Mouse (Mus musculus) stomach, embryonic 15.5 days (tissue): ENCODE results near the gene Gm20388. TPM values are rescaled to one million over a fixed set of nuclear protein-coding genes. Genes with fewer than 3 reads are reported as not detected.
A peak's percentile ranks its signal among the peaks of the same experiment; 100 is the strongest.

ENCODE experiments used
- ATAC-seq: fragments of 200-750 bp; cut with Nextera tagmentation; 2 replicates; pipeline ENCODE4 v1.8.0; 2017; ENCODE audit warnings: low read depth, moderate number of reproducible peaks, moderate TSS enrichment; ENCODE audit not compliant: insufficient read depth, low FRiP score
- H3K27ac ChIP-seq: fragments of 300-500 bp; sonication (generic); 2 replicates; pipeline ENCODE4 v1.5.1; 2015; ENCODE audit warnings: mild to moderate bottlenecking, inconsistent platforms
- H3K27me3 ChIP-seq: fragments of 300-500 bp; sonication (generic); replicated peaks from 2 replicates; pipeline ENCODE4 v1.6.1; 2015; ENCODE audit warnings: inconsistent platforms
- H3K36me3 ChIP-seq: fragments of 300-500 bp; sonication (generic); 2 replicates; pipeline ENCODE4 v1.6.1; 2015; ENCODE audit warnings: inconsistent platforms
- H3K4me1 ChIP-seq: fragments of 300-500 bp; sonication (generic); 2 replicates; pipeline ENCODE4 v1.6.1; 2015; ENCODE audit warnings: inconsistent platforms
- H3K4me2 ChIP-seq: fragments of 300-500 bp; sonication (generic); 2 replicates; pipeline ENCODE4 v1.6.1; 2015; ENCODE audit warnings: mild to moderate bottlenecking, inconsistent platforms
- H3K4me3 ChIP-seq: fragments of 300-500 bp; sonication (generic); replicated peaks from 2 replicates; pipeline ENCODE4 v1.5.1; 2015; ENCODE audit warnings: inconsistent platforms
- H3K9ac ChIP-seq: fragments of 300-500 bp; sonication (generic); 2 replicates; pipeline ENCODE4 v1.6.1; 2015; ENCODE audit warnings: inconsistent platforms
- H3K9me3 ChIP-seq: fragments of 300-500 bp; sonication (generic); 2 replicates; pipeline ENCODE4 v1.6.1; 2016; ENCODE audit warnings: inconsistent platforms
- WGBS: fragments of 180-500 bp; shearing (Covaris S2); methylation state at CpG from one replicate; pipeline ENCODE4 v1.1.7; 2015; 5-methylcytosine and 5-hydroxymethylcytosine counted together
- polyA plus RNA-seq: library from polyadenylated mRNA; unstranded; fragments of >200 nt; fragmentation: Nextera tagmentation; extraction: Ambion mirVana; gene quantifications from 2 replicates; pipeline ENCODE4 v1.2.1, GENCODE M21; 2015

Gm20388 gene
- polyA plus RNA-seq, 1 experiment from 2014 or later = not detected

GRCm38 (mm10) chr8:122343758-122344157 is 2433.1 kb downstream of the Gm20388 start:
- Histone ChIP-seq H3K4me2 (peak overlapping the region; percentile 55), H3K9me3 (no peaks in the 10 kb centered on the region), H3K4me3 (peak overlapping the region; percentile 26), H3K27ac (no peak overlapping the region), H3K27me3 (no peaks in the 10 kb centered on the region), H3K36me3 (no peaks in the 10 kb centered on the region), H3K9ac (no peak overlapping the region), H3K4me1 (peaks cover 29% of the 10 kb centered on the region)
- WGBS = under 1% methylated on average over 14 of the region's 14 CpGs
- peak; percentile 37 for ATAC-seq

- WGBS = 8% methylated on average over 3 of the region's 5 CpGs
- Histone ChIP-seq H3K4me3 (no peak overlapping the region), H3K4me2 (peak overlapping the region; percentile 28; the same call in 1 of the 2 replicates), H3K27ac (no peak overlapping the region), H3K4me1 (peaks cover 29% of the 10 kb centered on the region), H3K9me3 (no peaks in the 10 kb centered on the region), H3K9ac (no peak overlapping the region), H3K36me3 (no peaks in the 10 kb centered on the region), H3K27me3 (no peaks in the 10 kb centered on the region)
- peak; percentile 80 for ATAC-seq
Measured at GRCm38 (mm10) chr8:122344219-122344618, 2433.6 kb downstream of the Gm20388 start.

- ATAC-seq = no peak
- Histone ChIP-seq H3K9ac (no peak overlapping the region), H3K4me1 (peaks cover 29% of the 10 kb centered on the region), H3K4me3 (no peak overlapping the region), H3K27me3 (no peaks in the 10 kb centered on the region), H3K27ac (no peak overlapping the region), H3K4me2 (no peak overlapping the region), H3K36me3 (no peaks in the 10 kb centered on the region), H3K9me3 (no peaks in the 10 kb centered on the region)
- 50% methylated on average over 12 of the region's 12 CpGs for WGBS
Measured at GRCm38 (mm10) chr8:122345181-122346095, 2434.8 kb downstream of the Gm20388 start.

- no peaks in the 10 kb centered on the region; the same call in none of the 2 replicates for H3K27me3 ChIP-seq
- no peak for ATAC-seq
- no peak overlapping the region for H3K4me2 ChIP-seq
- H3K27ac ChIP-seq = no peak overlapping the region
- H3K4me1 ChIP-seq = peaks cover 15% of the 10 kb centered on the region
- no peaks in the 10 kb centered on the region for H3K36me3 ChIP-seq
- H3K4me3 ChIP-seq = no peak overlapping the region
- WGBS = 69% methylated on average over 5 of the region's 5 CpGs
- no peaks in the 10 kb centered on the region for H3K9me3 ChIP-seq
- no peak overlapping the region for H3K9ac ChIP-seq
Measured at GRCm38 (mm10) chr8:122347811-122348552, 2437.3 kb downstream of the Gm20388 start.

- ATAC-seq = peak; percentile 72
- 31% methylated on average over 15 of the region's 15 CpGs for WGBS
Measured at GRCm38 (mm10) chr8:122349357-122350297, 2439.0 kb downstream of the Gm20388 start.

GRCm38 (mm10) chr8:122350309-122351089 is 2439.9 kb downstream of the Gm20388 start:
- H3K4me3 ChIP-seq = no peak overlapping the region
- H3K9ac ChIP-seq = no peak overlapping the region
- H3K27ac ChIP-seq = no peak overlapping the region
- H3K27me3 ChIP-seq = no peaks in the 10 kb centered on the region; the same call in none of the 2 replicates
- no peaks in the 10 kb centered on the region for H3K9me3 ChIP-seq
- no peaks in the 10 kb centered on the region for H3K36me3 ChIP-seq
- H3K4me1 ChIP-seq = no peaks in the 10 kb centered on the region
- WGBS = 44% methylated on average over 11 of the region's 11 CpGs
- H3K4me2 ChIP-seq = no peak overlapping the region
- no peak for ATAC-seq

More at GRCm38 (mm10) chr8:122349357-122350297, 2439.0 kb downstream of the Gm20388 start:
- Histone ChIP-seq H3K27me3 (no peaks in the 10 kb centered on the region; the same call in none of the 2 replicates), H3K36me3 (no peaks in the 10 kb centered on the region), H3K9ac (no peak overlapping the region), H3K4me2 (no peak overlapping the region), H3K9me3 (no peaks in the 10 kb centered on the region), H3K4me3 (no peak overlapping the region), H3K27ac (no peak overlapping the region), H3K4me1 (peaks cover 1% of the 10 kb centered on the region; the same call in 1 of the 2 replicates)

GRCm38 (mm10) chr8:122354157-122354556 is 2443.5 kb downstream of the Gm20388 start:
- H3K36me3 ChIP-seq = no peaks in the 10 kb centered on the region
- no peak overlapping the region for H3K4me2 ChIP-seq
- no peak for ATAC-seq
- H3K9ac ChIP-seq = no peak overlapping the region
- peaks cover 8% of the 10 kb centered on the region; the same call in 1 of the 2 replicates for H3K4me1 ChIP-seq
- WGBS = 73% methylated on average over 8 of the region's 8 CpGs
- H3K27me3 ChIP-seq = no peaks in the 10 kb centered on the region; the same call in none of the 2 replicates
- no peaks in the 10 kb centered on the region for H3K9me3 ChIP-seq
- H3K4me3 ChIP-seq = no peak overlapping the region
- H3K27ac ChIP-seq = no peak overlapping the region

GRCm38 (mm10) chr8:122355642-122356606 is 2445.3 kb downstream of the Gm20388 start:
- Histone ChIP-seq H3K4me1 (peaks cover 8% of the 10 kb centered on the region; the same call in 1 of the 2 replicates), H3K36me3 (no peaks in the 10 kb centered on the region), H3K9ac (no peak overlapping the region), H3K9me3 (no peaks in the 10 kb centered on the region), H3K27me3 (no peaks in the 10 kb centered on the region; the same call in none of the 2 replicates), H3K4me2 (no peak overlapping the region), H3K27ac (peak overlapping the region; percentile 48; the same call in 1 of the 2 replicates), H3K4me3 (no peak overlapping the region)
- WGBS = 51% methylated on average over 9 of the region's 9 CpGs
- peak; percentile 63 for ATAC-seq

- Histone ChIP-seq H3K9ac (no peak overlapping the region), H3K36me3 (no peaks in the 10 kb centered on the region), H3K4me1 (peaks cover 8% of the 10 kb centered on the region; the same call in 1 of the 2 replicates), H3K4me3 (no peak overlapping the region), H3K27me3 (no peaks in the 10 kb centered on the region), H3K4me2 (no peak overlapping the region), H3K27ac (no peak overlapping the region), H3K9me3 (no peaks in the 10 kb centered on the region)
- ATAC-seq = no peak
- 68% methylated on average over 11 of the region's 11 CpGs for WGBS
Measured at GRCm38 (mm10) chr8:122357202-122357601, 2446.6 kb downstream of the Gm20388 start.

GRCm38 (mm10) chr8:122357641-122358040 is 2447.0 kb downstream of the Gm20388 start:
- WGBS = 66% methylated on average over 5 of the region's 5 CpGs
- no peaks in the 10 kb centered on the region for H3K27me3 ChIP-seq
- no peak overlapping the region for H3K9ac ChIP-seq
- no peak for ATAC-seq
- H3K27ac ChIP-seq = no peak overlapping the region
- peaks cover 8% of the 10 kb centered on the region; the same call in 1 of the 2 replicates for H3K4me1 ChIP-seq
- no peaks in the 10 kb centered on the region for H3K9me3 ChIP-seq
- H3K36me3 ChIP-seq = no peaks in the 10 kb centered on the region
- no peak overlapping the region for H3K4me3 ChIP-seq
- H3K4me2 ChIP-seq = no peak overlapping the region
